Mouse (Mus musculus): Measurements from ENCODE around the gene Timm13.

The Timm13 gene

GRCm38 (mm10) chr10:80862305-80862704, 38.5 kb downstream of the Timm13 start:
- DNase-seq (ENCODE audit: low spot score in 2 of 2), result no peak

- DNase-seq (ENCODE audit: low spot score in 2 of 2), result peak; percentile 53 to 80
Observed at GRCm38 (mm10) chr10:80858350-80858935, 42.3 kb downstream of the Timm13 start.

- peak; percentile 26 to 57 for DNase-seq (ENCODE audit: low spot score in 2 of 2)
Observed at GRCm38 (mm10) chr10:80857848-80858247, 42.9 kb downstream of the Timm13 start.

- no peak for DNase-seq (ENCODE audit: low spot score in 2 of 2)
Observed at GRCm38 (mm10) chr10:80857386-80857785, 43.4 kb downstream of the Timm13 start.

- DNase-seq (ENCODE audit: low spot score in 2 of 2), result peak; percentile 51 to 66
Observed at GRCm38 (mm10) chr10:80856908-80857307, 43.9 kb downstream of the Timm13 start.

GRCm38 (mm10) chr10:80856267-80856666, 44.5 kb downstream of the Timm13 start:
- DNase-seq (ENCODE audit: low spot score in 2 of 2), result peak in 1 of 2 experiments; percentile 27

GRCm38 (mm10) chr10:80855749-80856073, 45.1 kb downstream of the Timm13 start:
- no peak for DNase-seq (ENCODE audit: low spot score in 2 of 2)

GRCm38 (mm10) chr10:80854913-80855748, 45.6 kb downstream of the Timm13 start, which contains the start of the genes Lsm7 and Sppl2b:
Gene Lsm7, minus strand, starts transcription at chr10:80855209.
Gene Sppl2b, plus strand, starts transcription at chr10:80855275.
- DNase-seq (ENCODE audit: low spot score in 2 of 2), result peak; percentile 96
